Mouse (Mus musculus) small intestine, adult 2 months (tissue): ENCODE results near the gene Dapl1. TPM values are rescaled to one million over a fixed set of nuclear protein-coding genes. Genes with fewer than 3 reads are reported as not detected.

ENCODE experiments used
- H3K27ac ChIP-seq: fragments of 200-500 bp; 2 replicates; pipeline ENCODE4 v1.5.1; 2012; ENCODE audit warnings: low read depth, low read length, control low read depth, inconsistent platforms; ENCODE audit not compliant: insufficient read depth
- H3K27me3 ChIP-seq: fragments of 200-500 bp; 2 replicates; pipeline ENCODE4 v1.6.1; 2012; ENCODE audit warnings: mild to moderate bottlenecking, moderate library complexity, low read length, inconsistent platforms; ENCODE audit not compliant: control insufficient read depth, insufficient read depth
- H3K36me3 ChIP-seq: fragments of 200-500 bp; 2 replicates; pipeline ENCODE4 v1.6.1; 2012; ENCODE audit warnings: mild to moderate bottlenecking, low read length, control low read depth, inconsistent platforms; ENCODE audit not compliant: control insufficient read depth, insufficient read depth
- H3K4me1 ChIP-seq: fragments of 200-500 bp; 2 replicates; pipeline ENCODE4 v1.6.1; 2012; ENCODE audit warnings: low read length, inconsistent platforms, mixed read lengths; ENCODE audit not compliant: control insufficient read depth, insufficient read depth, insufficient read length
- H3K4me3 ChIP-seq: fragments of 200-500 bp; 2 replicates; pipeline ENCODE4 v1.5.1; 2012; ENCODE audit warnings: low read depth, mild to moderate bottlenecking, control low read depth, inconsistent platforms, low read length, moderate library complexity
- CTCF ChIP-seq: fragments of 200-500 bp; IDR thresholded peaks from 2 replicates; pipeline ENCODE4 v1.5.1; 2012; ENCODE audit warnings: low read depth, mild to moderate bottlenecking, control low read depth, inconsistent platforms, low read length, moderate library complexity, mixed read lengths; ENCODE audit not compliant: insufficient replicate concordance, insufficient read length; ENCODE audit errors: extremely low read depth
- POLR2A ChIP-seq: fragments of 200-500 bp; IDR thresholded peaks from 2 replicates; pipeline ENCODE4 v1.6.1; 2012; ENCODE audit warnings: low read depth, mild to moderate bottlenecking, control low read depth, inconsistent platforms, low read length, moderate library complexity
- WGBS: fragments of 180-500 bp; shearing (Covaris S2); methylation state at CpG from one replicate; pipeline ENCODE4 v1.1.7; 2018; 5-methylcytosine and 5-hydroxymethylcytosine counted together
- polyA plus RNA-seq: library from polyadenylated mRNA; depleted of rRNA; stranded (reverse); fragments of >200 nt; gene quantifications from 2 replicates; pipeline ENCODE4 v1.2.3, GENCODE M21; 2012; rRNA removed

Gene Dapl1
- not detected in 2 replicates for polyA plus RNA-seq

DNA sequence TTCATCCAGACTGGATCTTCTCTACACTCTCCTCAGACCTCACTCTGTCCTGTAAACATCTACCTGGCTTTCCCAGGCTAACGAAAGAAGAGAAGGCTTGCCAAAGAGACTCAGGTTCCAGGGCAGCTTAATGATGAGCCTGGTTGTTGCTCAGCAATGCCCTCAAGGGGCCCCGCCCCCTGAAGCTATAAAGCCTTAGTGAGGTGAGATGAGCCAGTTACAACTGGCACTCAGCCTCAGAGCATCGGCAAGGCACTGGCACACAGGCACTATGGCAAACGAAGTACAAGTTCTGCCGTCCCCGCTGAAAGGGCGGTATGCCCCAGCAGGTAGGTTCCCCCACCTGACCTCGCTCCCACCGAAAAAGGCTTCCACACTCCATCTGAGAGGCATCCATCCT lies at the start of gene Dapl1:
Gene Dapl1, plus strand, starts transcription at position 216 of the 400 bp plus-strand sequence.
- no peak for TF ChIP-seq CTCF
- no peak for TF ChIP-seq POLR2A
- Histone ChIP-seq H3K36me3 (no peaks in the 10 kb centered on the region), H3K4me3 (no peak within 1 kb of the TSS), H3K27ac (no peak within 1 kb of the TSS), H3K27me3 (no peaks in the 10 kb centered on the region), H3K4me1 (peaks cover 2% of the 10 kb centered on the region; the same call in 1 of the 2 replicates)
- WGBS, result 43% methylated on average over 9 of the region's 9 CpGs

DNA sequence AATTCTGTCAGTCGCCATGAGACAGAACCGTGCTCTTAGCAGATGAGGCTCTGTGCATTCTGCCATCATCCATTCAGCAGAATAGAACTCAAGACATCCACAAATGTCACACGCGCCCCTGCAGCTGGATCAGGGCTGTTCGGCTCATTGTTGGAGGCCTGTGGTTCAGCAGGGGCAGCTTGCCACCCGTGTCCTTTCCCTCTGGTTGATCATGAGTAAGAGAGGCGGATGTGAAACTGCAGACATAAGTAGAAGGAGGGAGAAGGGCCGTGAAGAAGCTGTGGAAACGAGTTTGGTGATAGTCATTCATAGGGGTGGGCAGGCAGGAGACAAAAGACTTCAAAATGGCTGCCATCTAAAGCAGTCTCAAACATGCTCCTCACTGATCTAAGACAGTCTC lies 49.6 kb upstream of the Dapl1 start:
- no peak overlapping the region for H3K4me3 ChIP-seq
- no peaks in the 10 kb centered on the region for H3K27me3 ChIP-seq
- no peak overlapping the region for H3K27ac ChIP-seq
- TF ChIP-seq CTCF (no peak), POLR2A (no peak)
- no peaks in the 10 kb centered on the region for H3K36me3 ChIP-seq
- WGBS, result 90% methylated on average over 9 of the region's 9 CpGs
- H3K4me1 ChIP-seq, result peaks cover 24% of the 10 kb centered on the region; the same call in 1 of the 2 replicates

DNA sequence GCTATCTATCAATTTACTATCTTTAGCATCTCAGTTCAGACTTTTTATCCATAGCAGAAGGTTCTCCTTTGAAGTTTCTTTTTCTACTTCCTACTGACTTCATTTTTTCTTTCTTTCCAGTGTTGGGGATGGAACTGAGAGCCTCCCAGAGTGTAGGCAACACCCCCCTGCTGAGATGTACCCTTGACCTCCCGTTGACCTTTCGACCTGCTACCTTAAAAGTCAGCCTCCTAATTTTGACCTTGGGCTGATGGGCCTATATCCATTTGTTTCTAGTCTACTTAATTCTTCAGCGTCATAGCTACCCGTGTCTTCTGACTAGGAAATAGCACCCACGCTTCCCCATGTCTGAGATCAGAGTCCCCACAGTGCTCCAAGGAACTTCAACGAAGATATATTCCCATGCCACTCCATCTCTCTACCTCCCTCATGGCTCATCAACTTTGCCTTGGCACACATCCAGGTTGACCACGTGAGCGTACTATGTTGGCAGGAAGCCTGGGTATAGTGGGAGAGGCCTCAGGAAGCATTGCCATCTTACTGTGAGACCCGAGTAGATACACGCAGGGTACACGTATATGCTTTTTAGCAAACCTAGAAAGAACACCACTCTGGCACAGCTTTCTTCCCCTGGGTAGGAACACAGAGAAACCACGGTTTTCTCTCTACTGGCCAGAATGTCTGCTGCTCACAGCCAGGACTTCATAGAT lies 46.6 kb upstream of the Dapl1 start:
- 20% methylated on average over 12 of the region's 12 CpGs for WGBS
- H3K4me3 ChIP-seq, result no peak overlapping the region
- H3K36me3 ChIP-seq, result no peaks in the 10 kb centered on the region
- H3K27ac ChIP-seq, result peak overlapping the region; percentile 66
- H3K4me1 ChIP-seq, result peaks cover 4% of the 10 kb centered on the region; the same call in 1 of the 2 replicates
- H3K27me3 ChIP-seq, result no peaks in the 10 kb centered on the region
- TF ChIP-seq CTCF (no peak), POLR2A (no peak)

DNA sequence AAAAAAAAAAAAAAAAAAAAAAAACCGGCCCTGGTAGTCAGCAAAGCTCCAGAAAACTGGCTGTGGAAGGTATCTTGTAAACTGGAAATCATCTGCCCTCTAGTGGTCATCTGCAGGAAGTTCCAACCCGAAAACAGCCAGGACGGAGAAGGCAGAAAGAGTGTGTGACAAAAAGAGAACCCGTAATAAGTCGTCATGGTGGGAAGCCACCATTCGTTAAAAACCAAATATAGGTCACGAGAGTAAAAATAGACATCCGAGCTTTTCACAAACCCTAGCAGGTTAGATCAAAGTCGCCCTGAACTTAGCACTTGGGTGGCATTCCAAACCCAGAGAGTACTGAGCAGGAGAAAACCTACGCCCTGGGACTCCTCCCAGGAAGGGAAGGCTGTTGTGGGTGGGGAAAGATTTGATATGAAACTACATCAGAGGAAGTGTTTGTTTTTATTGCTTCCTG lies 45.9 kb upstream of the Dapl1 start:
- TF ChIP-seq POLR2A, result no peak
- peak; percentile 33; the same call in 1 of the 2 replicates for TF ChIP-seq CTCF
- no peaks in the 10 kb centered on the region for H3K36me3 ChIP-seq
- H3K4me1 ChIP-seq, result peaks cover 4% of the 10 kb centered on the region; the same call in 1 of the 2 replicates
- no peaks in the 10 kb centered on the region for H3K27me3 ChIP-seq
- 3% methylated on average over 10 of the region's 10 CpGs for WGBS
- no peak overlapping the region; the same call in 1 of the 2 replicates for H3K4me3 ChIP-seq
- peak overlapping the region; percentile 45 for H3K27ac ChIP-seq

DNA sequence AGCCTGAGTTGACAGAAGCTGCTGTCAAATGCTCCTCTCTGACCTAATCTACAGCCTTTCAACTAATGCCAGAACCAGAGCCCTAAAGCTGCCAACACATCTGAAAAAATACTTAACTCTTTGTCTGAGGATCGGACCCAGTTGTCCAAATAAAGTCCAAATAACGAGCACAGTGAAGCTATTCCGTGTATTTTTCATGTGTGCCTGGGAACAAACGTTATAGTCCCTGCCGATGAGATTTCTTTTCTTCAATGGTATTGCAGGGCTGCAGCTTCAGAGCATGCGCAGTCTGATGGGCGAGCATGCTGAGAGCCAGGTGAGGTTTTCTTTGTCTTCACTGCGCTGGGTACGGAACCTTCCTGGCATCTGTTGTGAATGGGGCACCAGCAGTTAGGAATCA lies 44.6 kb upstream of the Dapl1 start:
- 90% methylated on average over 9 of the region's 9 CpGs for WGBS
- Histone ChIP-seq H3K27me3 (no peaks in the 10 kb centered on the region), H3K27ac (no peak overlapping the region), H3K36me3 (no peaks in the 10 kb centered on the region), H3K4me1 (peaks cover 4% of the 10 kb centered on the region; the same call in 1 of the 2 replicates), H3K4me3 (no peak overlapping the region)
- TF ChIP-seq CTCF (no peak), POLR2A (no peak)

DNA sequence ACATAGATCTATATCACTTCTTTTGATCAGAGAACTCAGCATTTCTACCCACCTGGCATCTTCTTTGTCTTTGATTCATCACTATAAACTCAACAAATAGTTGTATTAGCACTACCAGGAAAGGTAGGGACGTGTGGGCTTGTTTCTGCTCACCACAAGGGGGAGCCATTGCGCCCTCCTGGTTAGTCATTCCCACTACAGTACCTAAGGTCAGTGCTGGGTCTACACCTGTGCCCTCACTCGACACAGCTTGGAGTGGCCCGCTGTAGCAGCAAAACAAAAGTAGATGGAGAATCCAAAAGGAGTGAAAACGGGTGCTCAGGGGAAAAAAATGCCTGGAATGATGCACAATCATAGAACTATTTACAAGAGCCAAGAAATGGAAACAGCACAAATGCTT lies 44.0 kb upstream of the Dapl1 start:
- 17% methylated on average over 5 of the region's 5 CpGs for WGBS

DNA sequence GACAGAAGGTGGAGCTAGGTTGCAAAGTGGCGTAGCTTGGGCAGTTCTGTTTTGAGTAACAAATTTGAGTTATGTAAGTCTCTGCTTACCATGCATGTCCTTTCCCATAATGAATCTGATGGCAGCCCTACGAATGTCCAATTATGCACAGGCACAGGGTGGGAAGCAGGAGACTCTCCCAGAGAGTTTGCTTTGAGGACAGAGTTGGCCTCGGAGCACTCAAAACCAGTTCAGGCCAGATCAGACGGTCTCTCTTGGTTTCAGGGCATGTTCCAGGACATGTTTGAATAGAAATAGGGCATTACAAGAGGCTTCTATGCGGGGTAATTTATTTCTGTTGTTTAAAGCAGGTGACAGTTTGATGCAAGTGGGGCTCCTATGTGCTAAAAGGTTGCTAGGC lies 42.8 kb upstream of the Dapl1 start:
- peaks cover 4% of the 10 kb centered on the region; the same call in 1 of the 2 replicates for H3K4me1 ChIP-seq
- no peaks in the 10 kb centered on the region for H3K27me3 ChIP-seq
- 86% methylated on average over 5 of the region's 5 CpGs for WGBS
- H3K36me3 ChIP-seq, result no peaks in the 10 kb centered on the region
- no peak overlapping the region for H3K4me3 ChIP-seq
- TF ChIP-seq CTCF (no peak), POLR2A (no peak)
- no peak overlapping the region for H3K27ac ChIP-seq

More for the DNA sequence above, 44.0 kb upstream of the Dapl1 start:
- TF ChIP-seq POLR2A, result no peak
- peak; percentile 79; the same call in 1 of the 2 replicates for TF ChIP-seq CTCF
- H3K36me3 ChIP-seq, result no peaks in the 10 kb centered on the region
- peaks cover 4% of the 10 kb centered on the region; the same call in 1 of the 2 replicates for H3K4me1 ChIP-seq
- H3K4me3 ChIP-seq, result no peak overlapping the region
- H3K27ac ChIP-seq, result no peak overlapping the region
- H3K27me3 ChIP-seq, result no peaks in the 10 kb centered on the region
